Mouse (Mus musculus): ENCODE results near the gene Gm10645.

The Gm10645 gene

GRCm38 (mm10) chr8:83169127-83169526, 3.2 kb upstream of the Gm10645 start:
- no peak for DNase-seq (ENCODE audit: low read depth, low spot score)

GRCm38 (mm10) chr8:83167932-83168331, 2.0 kb upstream of the Gm10645 start:
- no peak for DNase-seq (ENCODE audit: low read depth, low spot score)

GRCm38 (mm10) chr8:83165235-83165930, 587 bp downstream of the Gm10645 start, which contains the start of gene Tbc1d9:
Gene Tbc1d9, plus strand, starts transcription at chr8:83165352.
- peak; percentile 95 for DNase-seq (ENCODE audit: low read depth, low spot score)

- peak; percentile 49 for DNase-seq (ENCODE audit: low read depth, low spot score)
Observed at GRCm38 (mm10) chr8:83160613-83161012, 5.4 kb downstream of the Gm10645 start.

GRCm38 (mm10) chr8:83159615-83160014, 6.4 kb downstream of the Gm10645 start:
- peak; percentile 91 for DNase-seq (ENCODE audit: low read depth, low spot score)

- DNase-seq (ENCODE audit: low read depth, low spot score): no peak
Observed at GRCm38 (mm10) chr8:83158971-83159370, 7.0 kb downstream of the Gm10645 start.

GRCm38 (mm10) chr8:83155110-83155509, 10.9 kb downstream of the Gm10645 start:
- DNase-seq (ENCODE audit: low read depth, low spot score): no peak

GRCm38 (mm10) chr8:83152470-83152869, 13.5 kb downstream of the Gm10645 start:
- no peak for DNase-seq (ENCODE audit: low read depth, low spot score)

- DNase-seq (ENCODE audit: low read depth, low spot score): no peak
Observed at GRCm38 (mm10) chr8:83152055-83152454, 13.9 kb downstream of the Gm10645 start.

- DNase-seq (ENCODE audit: low read depth, low spot score): no peak
Observed at GRCm38 (mm10) chr8:83149124-83149523, 16.8 kb downstream of the Gm10645 start.

GRCm38 (mm10) chr8:83145421-83145820, 20.5 kb downstream of the Gm10645 start:
- DNase-seq (ENCODE audit: low read depth, low spot score): no peak

- DNase-seq (ENCODE audit: low read depth, low spot score): no peak
Observed at GRCm38 (mm10) chr8:83144601-83145000, 21.4 kb downstream of the Gm10645 start.

- no peak for DNase-seq (ENCODE audit: low read depth, low spot score)
Observed at GRCm38 (mm10) chr8:83141358-83141757, 24.6 kb downstream of the Gm10645 start.

- DNase-seq (ENCODE audit: low read depth, low spot score): no peak
Observed at GRCm38 (mm10) chr8:83140701-83141111, 25.3 kb downstream of the Gm10645 start.

GRCm38 (mm10) chr8:83140068-83140467, 25.9 kb downstream of the Gm10645 start:
- DNase-seq (ENCODE audit: low read depth, low spot score): no peak

- DNase-seq (ENCODE audit: low read depth, low spot score): no peak
Observed at GRCm38 (mm10) chr8:83135086-83135485, 30.9 kb downstream of the Gm10645 start.
